Mouse (Mus musculus): ENCODE data around the gene Blmh. TPM values are rescaled to one million over a fixed set of nuclear protein-coding genes. Genes with fewer than 3 reads are reported as not detected.

Gene Blmh
- polyA plus RNA-seq, 1 experiment: 4.8 TPM

DNA sequence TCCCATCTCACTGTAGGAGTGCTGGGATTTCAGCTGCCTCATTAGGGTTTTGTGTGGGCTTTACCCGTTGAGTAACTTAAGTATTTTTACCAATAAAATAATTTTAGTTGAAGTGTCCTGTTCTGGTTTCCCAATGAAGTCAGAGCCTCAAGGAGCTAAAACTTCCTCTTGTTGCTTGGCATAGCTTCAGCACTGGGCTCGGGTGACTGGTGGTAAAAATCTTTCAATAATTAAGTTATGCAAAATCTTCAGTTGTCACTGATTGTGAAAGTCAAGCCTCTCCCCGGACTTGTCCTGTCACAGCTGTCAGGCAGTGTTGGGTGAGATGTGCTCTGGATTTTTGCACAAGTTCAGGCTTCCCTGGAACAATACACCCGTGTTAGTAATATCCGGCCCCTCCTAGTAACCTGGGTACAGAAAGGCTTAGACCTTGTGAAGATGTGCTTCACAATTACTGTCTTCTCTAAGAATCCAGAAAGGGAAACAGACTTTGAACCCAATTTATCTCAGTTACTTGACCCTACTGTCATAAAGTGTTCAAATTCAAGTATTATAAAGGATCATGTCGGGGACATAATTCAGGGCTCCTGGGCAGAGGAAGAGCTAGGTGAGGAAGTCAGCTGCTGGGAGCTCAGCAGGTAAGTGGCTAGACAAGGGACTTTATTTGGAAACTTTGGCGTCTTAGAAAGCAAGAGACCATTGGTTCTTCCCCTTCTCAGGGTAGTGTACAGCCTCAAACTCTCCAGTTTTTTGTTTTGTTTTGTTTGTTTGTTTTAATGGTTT, 22.8 kb upstream of the Blmh start, which contains the start of gene Tmigd1:
Gene Tmigd1, plus strand, starts transcription at position 581 of the 783 bp plus-strand sequence.
- TF ChIP-seq POLR2A (IDR thresholded peaks at IDR 0.05; ENCODE audit: low read depth, low read length): no peak
- TF ChIP-seq CTCF (IDR thresholded peaks at IDR 0.05; ENCODE audit: extremely low read depth, insufficient read length, insufficient replicate concordance, low read depth, low read length): no peak
- no peaks in the 10 kb centered on the region for H3K36me3 ChIP-seq (ENCODE audit: control insufficient read depth, insufficient read depth, low read length)
- H3K4me1 ChIP-seq (ENCODE audit: control insufficient read depth, insufficient read depth, insufficient read length, low read length): peaks cover 17% of the 10 kb centered on the region; the same call in 1 of the 2 replicates
- peak within 1 kb of the TSS; percentile 26 for H3K27ac ChIP-seq (ENCODE audit: insufficient read depth, low read depth, low read length)
- no peaks in the 10 kb centered on the region for H3K27me3 ChIP-seq (ENCODE audit: control insufficient read depth, insufficient read depth, low read length)
- WGBS: 31% methylated on average over 7 of the region's 7 CpGs
- no peak within 1 kb of the TSS for H3K4me3 ChIP-seq (ENCODE audit: low read depth, low read length)

- WGBS: 34% methylated on average over 2 of the region's 2 CpGs
- H3K4me1 ChIP-seq (ENCODE audit: control insufficient read depth, insufficient read depth, insufficient read length, low read length): peaks cover 10% of the 10 kb centered on the region; the same call in 1 of the 2 replicates
- no peak for TF ChIP-seq CTCF (IDR thresholded peaks at IDR 0.05; ENCODE audit: extremely low read depth, insufficient read length, insufficient replicate concordance, low read depth, low read length)
- no peak for TF ChIP-seq POLR2A (IDR thresholded peaks at IDR 0.05; ENCODE audit: low read depth, low read length)
- no peaks in the 10 kb centered on the region for H3K36me3 ChIP-seq (ENCODE audit: control insufficient read depth, insufficient read depth, low read length)
- no peaks in the 10 kb centered on the region for H3K27me3 ChIP-seq (ENCODE audit: control insufficient read depth, insufficient read depth, low read length)
- H3K27ac ChIP-seq (ENCODE audit: insufficient read depth, low read depth, low read length): no peak overlapping the region
- no peak overlapping the region for H3K4me3 ChIP-seq (ENCODE audit: low read depth, low read length)
These were observed 20.3 kb upstream of the Blmh start for GRCm38 (mm10) chr11:76904340-76904739.

- TF ChIP-seq CTCF (IDR thresholded peaks at IDR 0.05; ENCODE audit: extremely low read depth, insufficient read length, insufficient replicate concordance, low read depth, low read length) (no peak), POLR2A (IDR thresholded peaks at IDR 0.05; ENCODE audit: low read depth, low read length) (no peak)
- Histone ChIP-seq H3K36me3 (ENCODE audit: control insufficient read depth, insufficient read depth, low read length) (no peaks in the 10 kb centered on the region), H3K27ac (ENCODE audit: insufficient read depth, low read depth, low read length) (0 out of 2 replicates have a peak overlapping the region, but pooled peaks have one; percentile 7), H3K4me1 (ENCODE audit: control insufficient read depth, insufficient read depth, insufficient read length, low read length) (peaks cover 2% of the 10 kb centered on the region; the same call in 1 of the 2 replicates), H3K27me3 (ENCODE audit: control insufficient read depth, insufficient read depth, low read length) (no peaks in the 10 kb centered on the region), H3K4me3 (ENCODE audit: low read depth, low read length) (no peak overlapping the region)
- WGBS: 28% methylated on average over 7 of the region's 7 CpGs
These were observed 16.0 kb upstream of the Blmh start for GRCm38 (mm10) chr11:76908651-76909050.

DNA sequence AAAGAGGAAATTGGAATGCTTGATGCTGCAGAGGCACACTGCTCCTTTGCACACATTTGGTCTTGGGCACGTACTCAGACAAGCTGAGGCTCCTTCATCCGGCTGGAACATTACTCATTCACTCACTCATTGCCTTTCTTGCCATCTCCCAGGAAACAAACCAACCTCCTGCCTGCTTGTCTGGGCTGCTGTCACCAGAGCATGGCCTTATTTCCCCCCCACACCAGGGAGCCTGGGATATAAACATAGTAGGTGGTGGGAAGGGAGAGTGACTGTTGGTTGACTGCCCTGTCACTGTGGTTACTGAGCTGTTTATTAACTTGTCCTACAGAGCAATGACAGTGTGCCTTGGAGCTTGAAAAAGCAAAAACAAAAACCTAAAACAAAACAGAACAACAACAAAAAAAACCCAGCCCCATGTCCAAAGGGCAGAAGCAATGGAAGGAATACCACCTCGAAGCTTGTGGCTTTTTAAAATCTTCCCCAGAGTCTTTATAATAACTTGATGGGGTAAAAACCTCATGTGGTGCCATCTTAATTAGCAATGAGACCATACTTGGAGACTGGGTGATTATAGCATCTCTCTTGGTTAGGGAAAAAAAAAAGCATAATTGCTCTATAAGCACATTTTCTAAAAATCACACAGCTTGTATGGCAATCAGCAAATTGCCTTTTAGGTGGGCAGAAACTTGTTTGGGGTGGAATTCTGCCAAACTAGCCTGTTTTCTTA, 13.1 kb upstream of the Blmh start:
- Histone ChIP-seq H3K27ac (ENCODE audit: insufficient read depth, low read depth, low read length) (no peak overlapping the region), H3K36me3 (ENCODE audit: control insufficient read depth, insufficient read depth, low read length) (no peaks in the 10 kb centered on the region), H3K27me3 (ENCODE audit: control insufficient read depth, insufficient read depth, low read length) (no peaks in the 10 kb centered on the region), H3K4me3 (ENCODE audit: low read depth, low read length) (no peak overlapping the region), H3K4me1 (ENCODE audit: control insufficient read depth, insufficient read depth, insufficient read length, low read length) (peaks cover 9% of the 10 kb centered on the region; the same call in 1 of the 2 replicates)
- TF ChIP-seq POLR2A (IDR thresholded peaks at IDR 0.05; ENCODE audit: low read depth, low read length) (no peak), CTCF (IDR thresholded peaks at IDR 0.05; ENCODE audit: extremely low read depth, insufficient read length, insufficient replicate concordance, low read depth, low read length) (no peak)
- 72% methylated on average over 3 of the region's 3 CpGs for WGBS

DNA sequence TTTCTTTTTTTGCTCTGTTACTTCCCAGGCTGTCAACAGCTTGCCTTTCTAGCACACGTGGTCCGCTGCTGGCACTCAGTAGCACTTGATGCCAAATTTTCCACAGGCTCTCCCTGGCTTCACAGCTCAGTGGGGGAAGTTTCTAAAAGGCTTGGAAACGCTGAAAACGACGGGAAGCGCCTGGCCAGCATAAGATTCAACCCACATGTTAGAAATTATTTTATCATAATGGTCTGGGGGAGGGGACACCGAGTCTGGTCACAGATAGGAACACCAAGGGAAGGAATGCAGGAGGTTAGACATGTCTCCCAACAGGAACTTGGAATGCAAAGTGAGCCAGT, 12.6 kb upstream of the Blmh start:
- no peak for TF ChIP-seq CTCF (IDR thresholded peaks at IDR 0.05; ENCODE audit: extremely low read depth, insufficient read length, insufficient replicate concordance, low read depth, low read length)
- no peak for TF ChIP-seq POLR2A (IDR thresholded peaks at IDR 0.05; ENCODE audit: low read depth, low read length)
- Histone ChIP-seq H3K27ac (ENCODE audit: insufficient read depth, low read depth, low read length) (no peak overlapping the region), H3K36me3 (ENCODE audit: control insufficient read depth, insufficient read depth, low read length) (no peaks in the 10 kb centered on the region)

GRCm38 (mm10) chr11:76914366-76914765, 10.2 kb upstream of the Blmh start:
- no peak overlapping the region for H3K4me3 ChIP-seq (ENCODE audit: low read depth, low read length)
- TF ChIP-seq CTCF (IDR thresholded peaks at IDR 0.05; ENCODE audit: extremely low read depth, insufficient read length, insufficient replicate concordance, low read depth, low read length) (no peak), POLR2A (IDR thresholded peaks at IDR 0.05; ENCODE audit: low read depth, low read length) (no peak)
- no peaks in the 10 kb centered on the region for H3K27me3 ChIP-seq (ENCODE audit: control insufficient read depth, insufficient read depth, low read length)
- peaks cover 15% of the 10 kb centered on the region for H3K4me1 ChIP-seq (ENCODE audit: control insufficient read depth, insufficient read depth, insufficient read length, low read length)
- H3K36me3 ChIP-seq (ENCODE audit: control insufficient read depth, insufficient read depth, low read length): no peaks in the 10 kb centered on the region
- H3K27ac ChIP-seq (ENCODE audit: insufficient read depth, low read depth, low read length): peak overlapping the region; percentile 30; the same call in 1 of the 2 replicates
- 12% methylated on average over 7 of the region's 7 CpGs for WGBS

More for the DNA sequence above, 12.6 kb upstream of the Blmh start:
- no peak overlapping the region for H3K4me3 ChIP-seq (ENCODE audit: low read depth, low read length)
- H3K4me1 ChIP-seq (ENCODE audit: control insufficient read depth, insufficient read depth, insufficient read length, low read length): peaks cover 9% of the 10 kb centered on the region
- 52% methylated on average over 7 of the region's 7 CpGs for WGBS
- H3K27me3 ChIP-seq (ENCODE audit: control insufficient read depth, insufficient read depth, low read length): no peaks in the 10 kb centered on the region
